9 mouse cellular contexts compared by ENCODE assay signal in the genomic region with DNA sequence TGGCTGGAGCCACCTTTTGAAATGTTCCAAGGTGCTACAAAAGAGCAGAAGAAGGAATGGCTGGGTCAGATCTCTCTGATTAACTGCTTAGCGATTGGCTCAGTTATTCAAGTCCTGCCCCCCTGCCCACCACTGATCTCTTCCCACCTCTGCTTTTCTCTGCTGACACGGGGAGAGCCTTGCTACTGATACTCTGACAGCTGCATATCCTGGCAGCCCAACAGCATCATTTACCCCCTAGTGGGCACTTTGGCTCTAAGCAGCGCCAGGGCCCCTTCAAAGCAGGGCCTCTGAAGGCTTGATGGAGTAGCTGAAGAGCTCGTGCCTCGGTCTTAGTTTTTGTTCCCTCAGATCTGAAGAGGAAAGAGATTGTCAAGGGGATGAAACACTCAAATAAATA. TPM values are rescaled to one million over a fixed set of nuclear protein-coding genes. Genes with fewer than 3 reads are reported as not detected.
DNase-seq lines count a peak whose midpoint lies in the region; ATAC-seq and TF ChIP-seq lines count a peak whose summit lies in the region.
"Had no signal": no experiment of that assay in that cellular context is flagged by ENCODE, and none has a peak within 500 bp of the region (broad histone marks: within the 10 kb centered on the region; RNA-seq: fewer than 3 reads in every experiment).

No protein-coding gene starts in this region.

- no peak for TF ChIP-seq POLR2A in kidney, adult 2 months (IDR thresholded peaks at IDR 0.05; ENCODE audit: low read depth, low read length)

- peaks cover 47% of the 10 kb centered on the region for H3K36me3 ChIP-seq in kidney, embryonic 15.5 days
- H3K36me3 ChIP-seq in kidney, adult 2 months (ENCODE audit: control insufficient read depth, insufficient read depth, low read length), result peaks cover 8% of the 10 kb centered on the region
- H3K36me3 ChIP-seq in heart, embryonic 16.5 days (ENCODE audit: control insufficient read depth, insufficient read depth), result peaks cover 41% of the 10 kb centered on the region
- H3K36me3 ChIP-seq in midbrain, embryonic 13.5 days, result peaks cover 41% of the 10 kb centered on the region

- no peak for DNase-seq in kidney, adult 2 months
- DNase-seq in brain, adult 2 months (ENCODE audit: low read depth, low spot score), result peak; percentile 38
- DNase-seq in urinary bladder, postnatal 10 days (ENCODE audit: low spot score), result no peak

- no peak overlapping the region for H3K9ac ChIP-seq in kidney, embryonic 15.5 days
- H3K9ac ChIP-seq in heart, embryonic 16.5 days (ENCODE audit: low read length), result no peak overlapping the region
- 0 out of 2 replicates have a peak overlapping the region, but pooled peaks have one; percentile 19 for H3K9ac ChIP-seq in midbrain, embryonic 13.5 days (replicated peaks)

- peak overlapping the region; percentile 43 for H3K4me2 ChIP-seq in kidney, embryonic 15.5 days
- no peak overlapping the region for H3K4me2 ChIP-seq in heart, embryonic 16.5 days (ENCODE audit: low read depth, low read length)
- H3K4me2 ChIP-seq in midbrain, embryonic 13.5 days (replicated peaks), result peak overlapping the region; percentile 37

- no peaks in the 10 kb centered on the region for H3K27me3 ChIP-seq in kidney, embryonic 15.5 days
- no peaks in the 10 kb centered on the region for H3K27me3 ChIP-seq in kidney, adult 2 months (replicated peaks; ENCODE audit: control insufficient read depth, insufficient read depth, low read length)
- H3K27me3 ChIP-seq in heart, embryonic 16.5 days (ENCODE audit: control insufficient read depth, insufficient read depth, low read length), result no peaks in the 10 kb centered on the region
- H3K27me3 ChIP-seq in midbrain, embryonic 13.5 days, result no peaks in the 10 kb centered on the region
- H3K27me3 ChIP-seq: Patski had no signal

- 19% methylated on average over 5 of the region's 5 CpGs for WGBS in kidney, embryonic 15.5 days
- 61% methylated on average over 5 of the region's 5 CpGs for WGBS in kidney, adult 2 months
- WGBS in heart, embryonic 16.5 days, result 24% methylated on average over 5 of the region's 5 CpGs
- 10% methylated on average over 5 of the region's 5 CpGs for WGBS in midbrain, embryonic 13.5 days

- H3K9me3 ChIP-seq in kidney, embryonic 15.5 days (replicated peaks), result peaks cover 3% of the 10 kb centered on the region; the same call in 1 of the 2 replicates
- H3K9me3 ChIP-seq in heart, embryonic 16.5 days (replicated peaks; ENCODE audit: control insufficient read depth, low read length), result peaks cover 3% of the 10 kb centered on the region; the same call in 1 of the 2 replicates
- H3K9me3 ChIP-seq in midbrain, embryonic 13.5 days, result no peaks in the 10 kb centered on the region

- H3K4me1 ChIP-seq in kidney, embryonic 15.5 days, result peaks cover 23% of the 10 kb centered on the region
- H3K4me1 ChIP-seq in kidney, adult 2 months (ENCODE audit: control insufficient read depth, insufficient read depth, low read length), result peaks cover 5% of the 10 kb centered on the region
- peaks cover 15% of the 10 kb centered on the region for H3K4me1 ChIP-seq in heart, embryonic 16.5 days (ENCODE audit: control insufficient read depth, insufficient read depth, low read length)
- peaks cover 13% of the 10 kb centered on the region for H3K4me1 ChIP-seq in midbrain, embryonic 13.5 days (replicated peaks)

- H3K27ac ChIP-seq in kidney, embryonic 15.5 days, result peak overlapping the region; percentile 39; the same call in 1 of the 2 replicates
- H3K27ac ChIP-seq in kidney, adult 2 months (ENCODE audit: insufficient read depth, low read depth, low read length), result no peak overlapping the region
- peak overlapping the region; percentile 5 for H3K27ac ChIP-seq in heart, embryonic 16.5 days (ENCODE audit: low read length)
- peak overlapping the region; percentile 71 for H3K27ac ChIP-seq in midbrain, embryonic 13.5 days

- no peak for TF ChIP-seq CTCF in kidney, adult 2 months (conservative IDR thresholded peaks at IDR 0.05; ENCODE audit: insufficient read depth, insufficient read length, low read depth, low read length)

- no peak overlapping the region for H3K4me3 ChIP-seq in kidney, embryonic 15.5 days (replicated peaks)
- H3K4me3 ChIP-seq in kidney, adult 2 months (ENCODE audit: insufficient read depth, low read depth, low read length), result no peak overlapping the region
- no peak overlapping the region for H3K4me3 ChIP-seq in heart, embryonic 16.5 days (ENCODE audit: low read length)
- H3K4me3 ChIP-seq in midbrain, embryonic 13.5 days (replicated peaks), result peak overlapping the region; percentile 6

- peak; percentile 58 for ATAC-seq in kidney, embryonic 15.5 days (replicated peaks; ENCODE audit: low FRiP score)
- no peak for ATAC-seq in heart, embryonic 16.5 days (replicated peaks; ENCODE audit: extremely low read depth, insufficient read depth, low FRiP score)
- ATAC-seq in midbrain, embryonic 13.5 days, result peak; percentile 72
- no peak for ATAC-seq in inflammation-experienced regulatory T-cells, adult 6 months
- ATAC-seq in monocyte, adult 5-6 weeks (replicated peaks; ENCODE audit: insufficient number of reproducible peaks, low FRiP score, low TSS enrichment, poor library complexity, severe bottlenecking), result no peak
- ATAC-seq: Patski had no signal

RNA-seq across cellular contexts. Expression of a gene that starts 10.1 kb away (rescaled TPM):
- 21.8 and 23.3 TPM in 2 replicates for polyA plus RNA-seq in kidney, embryonic 15.5 days (2015; fragmentation: Nextera tagmentation; extraction: Ambion mirVana)
- polyA plus RNA-seq in kidney, adult 2 months (2012; rRNA removed), result 9.5 and 11.9 TPM in 2 replicates
- 18.6 and 19.6 TPM in 2 replicates for polyA plus RNA-seq in heart, embryonic 16.5 days (2015; fragmentation: Nextera tagmentation; extraction: Ambion mirVana)
- polyA plus RNA-seq in midbrain, embryonic 13.5 days (2015; fragmentation: Nextera tagmentation; extraction: Ambion mirVana), result 30.7 and 31.9 TPM in 2 replicates
- polyA plus RNA-seq in inflammation-experienced regulatory T-cells, adult 6 months (2017; shearing (Covaris generic)), result 10 to 100 TPM; 21.9 to 23.2 (median 22.8) TPM
- 11.1 to 22.1 TPM (median 15.6 TPM) in 3 replicates for total RNA-seq in monocyte, adult 5-6 weeks (2017)

RNA-seq across cellular contexts. Expression of a gene that starts 15.5 kb away (rescaled TPM):
- polyA plus RNA-seq in kidney, embryonic 15.5 days (2015; fragmentation: Nextera tagmentation; extraction: Ambion mirVana), result 4.2 and 4.8 TPM in 2 replicates
- 3.6 and 4.0 TPM in 2 replicates for polyA plus RNA-seq in kidney, adult 2 months (2012; rRNA removed)
- 3.6 and 5.3 TPM in 2 replicates for polyA plus RNA-seq in heart, embryonic 16.5 days (2015; fragmentation: Nextera tagmentation; extraction: Ambion mirVana)
- 5.6 and 5.8 TPM in 2 replicates for polyA plus RNA-seq in midbrain, embryonic 13.5 days (2015; fragmentation: Nextera tagmentation; extraction: Ambion mirVana)
- 1 to 10 TPM; 1.6 to 2.2 (median 2.0) TPM for polyA plus RNA-seq in inflammation-experienced regulatory T-cells, adult 6 months (2017; shearing (Covaris generic))
- 3.7 to 5.5 TPM (median 4.3 TPM) in 3 replicates for total RNA-seq in monocyte, adult 5-6 weeks (2017)

RNA-seq across cellular contexts. Expression of a gene that starts 27.8 kb away (rescaled TPM):
- 52.4 and 53.7 TPM in 2 replicates for polyA plus RNA-seq in kidney, embryonic 15.5 days (2015; fragmentation: Nextera tagmentation; extraction: Ambion mirVana)
- 0.03 and 0.05 TPM in 2 replicates for polyA plus RNA-seq in kidney, adult 2 months (2012; rRNA removed)
- polyA plus RNA-seq in heart, embryonic 16.5 days (2015; fragmentation: Nextera tagmentation; extraction: Ambion mirVana), result 34.2 and 39.5 TPM in 2 replicates
- polyA plus RNA-seq in midbrain, embryonic 13.5 days (2015; fragmentation: Nextera tagmentation; extraction: Ambion mirVana), result 26.6 and 30.8 TPM in 2 replicates
- polyA plus RNA-seq in inflammation-experienced regulatory T-cells, adult 6 months (2017; shearing (Covaris generic)), result 10 to 100 TPM in 1 of 3 experiments, 1 to 10 TPM in 2; 4.6 to 49.6 (median 6.9) TPM
- 2.5 to 4.6 TPM (median 2.6 TPM) in 3 replicates for total RNA-seq in monocyte, adult 5-6 weeks (2017)

Comparison
In these comparisons a context has a peak if more than half of its experiments do, and no peak if none do; other contexts are left out.
1. ATAC-seq: peak in kidney, embryonic 15.5 days (single experiment) and midbrain, embryonic 13.5 days (single experiment); none in heart, embryonic 16.5 days (single experiment), inflammation-experienced regulatory T-cells, adult 6 months (single experiment) and monocyte, adult 5-6 weeks (single experiment).